Mouse (Mus musculus): Measurements from ENCODE around the gene Chtf18. TPM values are rescaled to one million over a fixed set of nuclear protein-coding genes. Genes with fewer than 3 reads are reported as not detected.
A peak's percentile ranks its signal among the peaks of the same experiment; 100 is the strongest.

The Chtf18 gene
- total RNA-seq (2021), result 1 to 10 TPM; 1.2 to 1.8 TPM
- long read RNA-seq, experiment 1, partial matches to known transcripts, result 0 of 3 reads
- long read RNA-seq, experiment 1, other reads (novel, unspliced or antisense), result 0 of 3 reads
- long read RNA-seq, experiment 2, partial matches to known transcripts, result 1 of 4 reads
- long read RNA-seq, experiment 2, other reads (novel, unspliced or antisense), result 0 of 4 reads

- TF ChIP-seq CTCF (conservative IDR thresholded peaks at IDR 0.05), result no peak
- DNase-seq (ENCODE audit: low spot score in 2 of 2), result peak; percentile 97 to 100
- H3K4me3 ChIP-seq, result peak within 1 kb of the TSS; percentile 84
- H3K27ac ChIP-seq, result peak within 1 kb of the TSS; percentile 86
These were observed at the start of gene Chtf18, which contains the start of gene Rpusd1 for GRCm38 (mm10) chr17:25727265-25728008. Chtf18 (minus strand) TSS chr17:25727419. Rpusd1 (plus strand) TSS chr17:25727670.

GRCm38 (mm10) chr17:25775318-25776062, 48.3 kb upstream of the Chtf18 start:
- DNase-seq (ENCODE audit: low spot score in 2 of 2), result no peak
- no peak overlapping the region for H3K27ac ChIP-seq
- no peak for TF ChIP-seq CTCF (conservative IDR thresholded peaks at IDR 0.05)
- no peak overlapping the region for H3K4me3 ChIP-seq

- peak within 1 kb of the TSS; percentile 97 for H3K27ac ChIP-seq
- DNase-seq (ENCODE audit: low spot score in 2 of 2), result peak; percentile 98 to 99
- peak; percentile 98 for TF ChIP-seq CTCF (conservative IDR thresholded peaks at IDR 0.05)
- H3K4me3 ChIP-seq, result peak within 1 kb of the TSS; percentile 75
These were observed 46.4 kb upstream of the Chtf18 start, which contains the start of gene Narfl for GRCm38 (mm10) chr17:25773549-25774120. Narfl (plus strand) TSS chr17:25773776.

DNA sequence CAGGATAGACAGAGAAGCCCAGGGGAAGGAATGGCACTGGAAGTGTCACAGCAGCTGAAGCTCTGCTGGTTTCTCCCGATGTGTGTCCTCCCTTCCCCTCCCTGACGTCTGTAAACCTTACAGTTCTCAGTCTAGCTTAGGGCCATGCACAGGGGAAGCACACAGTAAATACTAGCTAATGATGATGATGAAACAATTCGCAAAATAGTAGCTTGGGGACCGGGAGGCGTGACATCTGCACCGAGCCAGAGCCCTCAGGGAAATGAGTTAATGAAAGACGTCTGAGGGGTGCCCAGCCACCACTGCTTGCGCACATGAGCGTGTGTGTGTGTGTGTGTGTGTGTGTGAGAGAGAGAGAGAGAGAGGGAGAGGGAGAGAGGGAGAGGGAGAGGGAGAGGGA, 42.1 kb upstream of the Chtf18 start:
- no peak for DNase-seq (ENCODE audit: low spot score in 2 of 2)
- no peak for TF ChIP-seq CTCF (conservative IDR thresholded peaks at IDR 0.05)
- Histone ChIP-seq H3K27ac (no peak overlapping the region), H3K4me3 (no peak overlapping the region)

GRCm38 (mm10) chr17:25765886-25766285, 38.7 kb upstream of the Chtf18 start:
- no peak for TF ChIP-seq CTCF (conservative IDR thresholded peaks at IDR 0.05)
- no peak for DNase-seq (ENCODE audit: low spot score in 2 of 2)
- H3K27ac ChIP-seq, result no peak overlapping the region
- H3K4me3 ChIP-seq, result no peak overlapping the region

DNA sequence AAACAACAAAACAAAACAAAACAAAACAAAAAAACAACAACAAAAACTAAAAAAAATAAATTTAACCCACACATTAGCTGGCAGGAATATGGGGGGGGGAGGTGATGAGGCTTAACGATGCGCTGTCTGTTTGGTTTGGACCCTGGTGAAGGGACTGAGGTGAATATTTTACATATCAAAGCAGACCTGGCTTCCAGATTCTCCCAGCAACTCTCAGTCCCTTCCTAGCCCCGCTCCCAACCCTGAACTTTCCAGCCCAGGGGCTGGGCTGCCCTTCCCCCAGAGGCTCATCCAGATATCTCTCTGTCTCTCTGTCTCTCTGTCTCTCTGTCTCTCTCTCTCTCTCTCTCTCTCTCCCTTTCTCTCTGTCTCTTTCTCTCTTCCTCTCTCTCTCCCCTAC, 35.4 kb upstream of the Chtf18 start:
- H3K27ac ChIP-seq, result peak overlapping the region; percentile 96
- TF ChIP-seq CTCF (conservative IDR thresholded peaks at IDR 0.05), result no peak
- DNase-seq (ENCODE audit: low spot score in 2 of 2), result no peak
- no peak overlapping the region for H3K4me3 ChIP-seq

GRCm38 (mm10) chr17:25761561-25761970, 34.3 kb upstream of the Chtf18 start:
- TF ChIP-seq CTCF (conservative IDR thresholded peaks at IDR 0.05), result no peak
- peak overlapping the region; percentile 96 for H3K27ac ChIP-seq
- peak; percentile 54 to 77 for DNase-seq (ENCODE audit: low spot score in 2 of 2)

GRCm38 (mm10) chr17:25760148-25760547, 32.9 kb upstream of the Chtf18 start:
- no peak for DNase-seq (ENCODE audit: low spot score in 2 of 2)

More at GRCm38 (mm10) chr17:25761561-25761970, 34.3 kb upstream of the Chtf18 start:
- H3K4me3 ChIP-seq, result no peak overlapping the region

DNA sequence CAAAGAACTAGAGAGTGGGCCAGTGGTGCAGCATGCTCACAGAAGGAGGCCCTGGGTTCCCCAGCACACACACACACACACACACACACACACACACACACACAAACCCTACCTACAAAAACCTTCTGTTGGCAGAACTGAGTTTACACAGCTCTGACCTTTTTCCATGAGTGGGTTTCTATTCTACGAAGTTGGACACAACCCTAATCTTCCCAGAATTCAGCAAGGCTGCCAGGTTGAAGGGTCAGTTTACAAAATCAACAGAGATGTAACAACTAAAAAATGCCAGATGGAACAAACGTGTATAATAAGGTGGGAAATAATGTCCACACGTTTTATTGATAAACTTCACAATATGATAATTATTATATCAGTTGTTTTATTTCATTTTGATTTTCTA, 30.5 kb upstream of the Chtf18 start:
- Histone ChIP-seq H3K27ac (no peak overlapping the region), H3K4me3 (no peak overlapping the region)
- DNase-seq (ENCODE audit: low spot score in 2 of 2), result no peak
- no peak for TF ChIP-seq CTCF (conservative IDR thresholded peaks at IDR 0.05)

More at GRCm38 (mm10) chr17:25760148-25760547, 32.9 kb upstream of the Chtf18 start:
- no peak for TF ChIP-seq CTCF (conservative IDR thresholded peaks at IDR 0.05)
- H3K27ac ChIP-seq, result peak overlapping the region; percentile 96
- H3K4me3 ChIP-seq, result no peak overlapping the region

DNA sequence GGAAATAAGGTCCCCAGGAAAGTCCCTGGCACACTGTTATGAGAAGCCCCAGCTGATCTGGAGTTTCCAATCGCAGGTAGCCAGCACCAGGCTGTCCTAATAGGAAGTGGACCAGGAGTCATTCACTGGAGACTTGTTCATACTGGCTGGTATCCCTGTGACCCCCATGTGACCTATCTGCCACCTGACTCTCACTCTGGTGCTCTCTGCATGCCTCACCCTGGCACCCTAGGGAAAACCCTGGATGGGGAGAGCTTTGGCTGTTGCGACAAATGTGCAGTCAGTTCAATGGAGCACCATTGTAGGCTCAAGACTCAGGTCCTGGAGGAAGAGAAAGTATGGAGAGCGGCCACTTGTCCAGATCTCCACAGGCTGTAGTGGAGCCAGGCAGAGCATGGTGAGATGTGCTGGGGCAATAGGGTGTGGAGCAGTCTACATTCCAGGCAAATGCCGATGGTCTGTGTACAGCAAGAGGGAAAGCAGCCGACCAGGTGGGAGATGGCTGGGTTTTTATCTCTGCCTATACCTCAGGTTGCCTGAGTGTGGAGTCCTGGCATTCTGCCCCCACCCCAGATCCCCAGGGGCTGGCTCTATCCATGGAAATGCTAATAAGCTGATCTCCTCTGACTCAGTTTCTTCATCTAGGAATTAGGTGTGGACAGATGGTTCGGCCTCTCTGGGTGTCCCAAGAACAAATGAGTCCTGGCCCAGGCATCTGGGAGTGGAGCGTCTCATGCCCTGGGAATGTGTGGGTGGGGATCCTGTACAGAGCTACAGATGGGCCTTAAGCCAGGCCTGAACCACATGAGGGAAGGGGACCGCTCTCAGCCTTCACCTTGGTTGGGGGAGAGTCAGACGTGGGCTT, 29.4 kb upstream of the Chtf18 start:
- Histone ChIP-seq H3K4me3 (no peak overlapping the region), H3K27ac (no peak overlapping the region)
- no peak for TF ChIP-seq CTCF (conservative IDR thresholded peaks at IDR 0.05)
- no peak for DNase-seq (ENCODE audit: low spot score in 2 of 2)

- no peak overlapping the region for H3K4me3 ChIP-seq
- no peak overlapping the region for H3K27ac ChIP-seq
- DNase-seq (ENCODE audit: low spot score in 2 of 2), result no peak
- no peak for TF ChIP-seq CTCF (conservative IDR thresholded peaks at IDR 0.05)
These were observed 28.6 kb upstream of the Chtf18 start for GRCm38 (mm10) chr17:25755627-25756377.

All from layer of hippocampus, adult 2 months (tissue).